Mouse (Mus musculus) CH12.LX (cell line): ENCODE data around the gene Gm21976. TPM values are rescaled to one million over a fixed set of nuclear protein-coding genes. Genes with fewer than 3 reads are reported as not detected.
A peak's percentile ranks its signal among the peaks of the same experiment; 100 is the strongest.

ENCODE experiments used
- DNase-seq: peaks from one replicate; pipeline ENCODE4 v3.0.0-alpha.2; 2013; ENCODE audit errors: extremely low read depth
- H3K27ac ChIP-seq: 2 replicates; pipeline ENCODE4 v1.5.1; 2012; ENCODE audit warnings: low read depth, mild to moderate bottlenecking, control low read depth, moderate library complexity; ENCODE audit not compliant: insufficient read depth
- H3K27me3 ChIP-seq: replicated peaks from 2 replicates; pipeline ENCODE3; 2012; ENCODE audit warnings: inconsistent platforms
- H3K36me3 ChIP-seq, 2 experiments: replicated peaks in 1 of 2; 2 replicates each; pipeline versions ENCODE3 to v1.6.1; 2012; ENCODE audit warnings: inconsistent platforms in 1 of 2, low read length in 1 of 2, mild to moderate bottlenecking in 1 of 2, mixed read lengths in 1 of 2, moderate library complexity in 1 of 2; ENCODE audit not compliant: control insufficient read depth in 1 of 2, insufficient read depth in 1 of 2
- H3K4me1 ChIP-seq, 2 experiments: 2 replicates each; pipeline ENCODE4 v1.6.1; 2012; ENCODE audit warnings: inconsistent platforms in 1 of 2, moderate library complexity in 1 of 2; ENCODE audit not compliant: insufficient read depth in 2 of 2, control insufficient read depth in 1 of 2
- H3K4me2 ChIP-seq: 2 replicates; pipeline ENCODE4 v1.6.1; 2012; ENCODE audit warnings: low read depth, mild to moderate bottlenecking, control low read depth; ENCODE audit not compliant: poor library complexity, insufficient read depth, severe bottlenecking
- H3K4me3 ChIP-seq, 3 experiments: fragments of 150-350 bp in 1 of 3; sonication (generic) in 1 of 3; replicated peaks in 1 of 3; 2 replicates each; pipeline versions ENCODE3 to v1.5.1; 2011 to 2012; ENCODE audit warnings: low read depth in 2 of 3, low read length in 2 of 3, mild to moderate bottlenecking in 2 of 3, moderate library complexity in 2 of 3, control low read depth in 1 of 3, improper control_type of control experiment in 1 of 3, inconsistent platforms in 1 of 3, mixed read lengths in 1 of 3; ENCODE audit not compliant: poor library complexity in 1 of 3
- H3K79me2 ChIP-seq: replicated peaks from 2 replicates; pipeline ENCODE4 v1.6.1; 2012; ENCODE audit warnings: mild to moderate bottlenecking, moderate library complexity; ENCODE audit not compliant: control insufficient read depth, poor library complexity, insufficient read depth, severe bottlenecking; ENCODE audit errors: extremely low read depth
- H3K9ac ChIP-seq: 2 replicates; pipeline ENCODE4 v1.6.1; 2012; ENCODE audit warnings: low read depth, mild to moderate bottlenecking, control low read depth, moderate library complexity; ENCODE audit not compliant: insufficient read depth
- H3K9me3 ChIP-seq: replicated peaks from 2 replicates; pipeline ENCODE3; 2012; ENCODE audit warnings: low read length, inconsistent platforms, mixed read lengths
- BHLHE40 ChIP-seq: IDR thresholded peaks from 2 replicates; pipeline ENCODE4 v1.6.1; 2011; ENCODE audit warnings: mild to moderate bottlenecking, low read depth, low read length, improper control_type of control experiment
- CHD1 ChIP-seq: IDR thresholded peaks from 2 replicates; pipeline ENCODE4 v1.6.1; 2012; ENCODE audit warnings: low read depth, low read length, improper control_type of control experiment, inconsistent platforms
- CHD2 ChIP-seq: IDR thresholded peaks from 2 replicates; pipeline ENCODE4 v1.6.1; 2011; ENCODE audit warnings: low read length, improper control_type of control experiment
- CTCF ChIP-seq, 2 experiments: IDR thresholded peaks in 1 of 2; conservative IDR thresholded peaks in 1 of 2; 2 replicates each; pipeline ENCODE4 v1.5.1; 2011 to 2012; ENCODE audit warnings: low read depth in 2 of 2, low read length in 2 of 2, improper control_type of control experiment in 1 of 2, inconsistent platforms in 1 of 2, mild to moderate bottlenecking in 1 of 2, moderate library complexity in 1 of 2
- ELF1 ChIP-seq: IDR thresholded peaks from 2 replicates; pipeline ENCODE4 v1.6.1; 2014; ENCODE audit warnings: low read depth, mild to moderate bottlenecking, inconsistent platforms, low read length, improper control_type of control experiment
- EP300 ChIP-seq: IDR thresholded peaks from 2 replicates; pipeline ENCODE4 v1.6.1; 2011; ENCODE audit warnings: low read length, improper control_type of control experiment
- ETS1 ChIP-seq: conservative IDR thresholded peaks from 2 replicates; pipeline ENCODE4 v1.6.1; 2012; ENCODE audit warnings: low read depth, mild to moderate bottlenecking, inconsistent platforms, low read length, improper control_type of control experiment, moderate library complexity
- GABPA ChIP-seq: IDR thresholded peaks from 2 replicates; pipeline ENCODE4 v1.6.1; 2012; ENCODE audit warnings: low read depth, low read length, improper control_type of control experiment, inconsistent platforms; ENCODE audit not compliant: insufficient replicate concordance
- HCFC1 ChIP-seq: IDR thresholded peaks from 2 replicates; pipeline ENCODE4 v1.6.1; 2012; ENCODE audit warnings: low read depth, mild to moderate bottlenecking, inconsistent platforms, low read length, improper control_type of control experiment
- IRF4 ChIP-seq: IDR thresholded peaks from 2 replicates; pipeline ENCODE4 v1.6.1; 2014; ENCODE audit warnings: low read depth, mild to moderate bottlenecking, inconsistent platforms, low read length, improper control_type of control experiment
- JUND ChIP-seq: conservative IDR thresholded peaks from 2 replicates; pipeline ENCODE4 v1.6.1; 2011; ENCODE audit warnings: low read depth, low read length, improper control_type of control experiment
- KAT2A ChIP-seq: IDR thresholded peaks from 2 replicates; pipeline ENCODE4 v1.6.1; 2012; ENCODE audit warnings: low read length, improper control_type of control experiment, inconsistent platforms; ENCODE audit not compliant: insufficient replicate concordance
- MAFK ChIP-seq: IDR thresholded peaks from 2 replicates; pipeline ENCODE4 v1.6.1; 2011; ENCODE audit warnings: low read length, improper control_type of control experiment; ENCODE audit not compliant: insufficient replicate concordance
- MAX ChIP-seq: IDR thresholded peaks from 2 replicates; pipeline ENCODE4 v1.6.1; 2011; ENCODE audit warnings: low read length, improper control_type of control experiment
- MXI1 ChIP-seq: IDR thresholded peaks from 2 replicates; pipeline ENCODE4 v1.6.1; 2011; ENCODE audit warnings: mild to moderate bottlenecking, low read depth, low read length, improper control_type of control experiment
- MYC ChIP-seq: IDR thresholded peaks from 2 replicates; pipeline ENCODE4 v1.6.1; 2011; ENCODE audit warnings: low read depth, mild to moderate bottlenecking, improper control_type of control experiment, low read length
- NELFE ChIP-seq: IDR thresholded peaks from 2 replicates; pipeline ENCODE4 v1.6.1; 2011; ENCODE audit warnings: low read depth, low read length, improper control_type of control experiment
- NRF1 ChIP-seq: IDR thresholded peaks from 2 replicates; pipeline ENCODE4 v1.6.1; 2014; ENCODE audit warnings: low read depth, mild to moderate bottlenecking, inconsistent platforms, low read length, improper control_type of control experiment, moderate library complexity
- POLR2A ChIP-seq: IDR thresholded peaks from 2 replicates; pipeline ENCODE4 v1.6.1; 2011; ENCODE audit warnings: low read depth, mild to moderate bottlenecking, improper control_type of control experiment, low read length
- POLR2AphosphoS2 ChIP-seq: IDR thresholded peaks from 2 replicates; pipeline ENCODE4 v1.6.1; 2011; ENCODE audit warnings: low read depth, low read length, improper control_type of control experiment
- RCOR1 ChIP-seq: conservative IDR thresholded peaks from 2 replicates; pipeline ENCODE4 v1.6.1; 2012; ENCODE audit warnings: low read depth, mild to moderate bottlenecking, inconsistent platforms, low read length, improper control_type of control experiment
- SIN3A ChIP-seq: IDR thresholded peaks from 2 replicates; pipeline ENCODE4 v1.6.1; 2012; ENCODE audit warnings: low read length, improper control_type of control experiment, inconsistent platforms
- SMC3 ChIP-seq: IDR thresholded peaks from 2 replicates; pipeline ENCODE4 v1.6.1; 2011; ENCODE audit warnings: low read depth, low read length, improper control_type of control experiment
- TCF12 ChIP-seq: IDR thresholded peaks from 2 replicates; pipeline ENCODE4 v1.6.1; 2014; ENCODE audit warnings: low read depth, mild to moderate bottlenecking, inconsistent platforms, low read length, improper control_type of control experiment
- UBTF ChIP-seq: IDR thresholded peaks from 2 replicates; pipeline ENCODE4 v1.6.1; 2012; ENCODE audit warnings: low read depth, mild to moderate bottlenecking, inconsistent platforms, low read length, improper control_type of control experiment, moderate library complexity
- USF1 ChIP-seq: IDR thresholded peaks from 2 replicates; pipeline ENCODE4 v1.6.1; 2014; ENCODE audit warnings: low read depth, mild to moderate bottlenecking, inconsistent platforms, low read length, improper control_type of control experiment
- USF2 ChIP-seq: conservative IDR thresholded peaks from 2 replicates; pipeline ENCODE4 v1.6.1; 2011; ENCODE audit warnings: low read depth, low read length, improper control_type of control experiment
- ZC3H11A ChIP-seq: IDR thresholded peaks from 2 replicates; pipeline ENCODE4 v1.6.1; 2012; ENCODE audit warnings: low read depth, mild to moderate bottlenecking, inconsistent platforms, low read length, improper control_type of control experiment
- ZKSCAN1 ChIP-seq: IDR thresholded peaks from 2 replicates; pipeline ENCODE4 v1.6.1; 2012; ENCODE audit warnings: low read depth, inconsistent platforms, low read length, improper control_type of control experiment, borderline replicate concordance
- ZMIZ1 ChIP-seq: IDR thresholded peaks from 2 replicates; pipeline ENCODE4 v1.6.1; 2012; ENCODE audit warnings: low read depth, mild to moderate bottlenecking, inconsistent platforms, low read length, improper control_type of control experiment
- ZNF384 ChIP-seq: IDR thresholded peaks from 2 replicates; pipeline ENCODE4 v1.6.1; 2012; ENCODE audit warnings: low read depth, low read length, improper control_type of control experiment, inconsistent platforms
- dilution Hi-C: fragments of 300-500 bp; cut with MboI; formaldehyde crosslinking; loops from 2 replicates; pipeline ENCODE4 v1.14.3; 2020; ENCODE audit warnings: low sequenced_read_pairs; ENCODE audit not compliant: extremely low pct_unique_long_range_greater_than_20kb, extremely low pct_ligation_motif_present
- in situ Hi-C: fragments of 300-500 bp; cut with MboI; formaldehyde crosslinking; loops from 3 replicates; pipeline ENCODE4 v1.14.3; 2019; ENCODE audit warnings: low sequenced_read_pairs, low pct_ligation_motif_present, low pct_unique_long_range_greater_than_20kb, mixed read lengths
- polyA plus RNA-seq: library from polyadenylated mRNA; unstranded; fragments of >175 nt; gene quantifications from 2 replicates; pipeline ENCODE4 v1.2.1, GENCODE M21; 2012; ENCODE audit warnings: low read depth; ENCODE audit not compliant: insufficient read length
- total RNA-seq, 2 experiments: library from RNA; depleted of rRNA; stranded (reverse); fragments of 300-350 nt in 1 of 2; fragments of >200 nt in 1 of 2; gene quantifications; 2 replicates each; pipeline ENCODE4 v1.2.3; 2012 to 2014

The Gm21976 gene
- total and polyA plus RNA-seq, 3 experiments = not detected

GRCm38 (mm10) chr13:98254921-98255320, 24.8 kb upstream of the Gm21976 start:
- peaks cover 14% of the 10 kb centered on the region for H3K79me2 ChIP-seq
- peaks cover 70 to 96% of the 10 kb centered on the region in 2 experiments for H3K36me3 ChIP-seq
- H3K4me1 ChIP-seq = no peaks in the 10 kb centered on the region
- no peak overlapping the region for H3K9ac ChIP-seq
- no peak overlapping the region for H3K4me2 ChIP-seq
- no peak overlapping the region for H3K4me3 ChIP-seq
- in situ Hi-C loops (no loop called here), dilution Hi-C loops (no loop called here)
- H3K27ac ChIP-seq = no peak overlapping the region
- no peaks in the 10 kb centered on the region for H3K9me3 ChIP-seq
- DNase-seq = no peak
- H3K27me3 ChIP-seq = no peaks in the 10 kb centered on the region
- TF ChIP-seq NRF1 (no peak), USF1 (no peak), POLR2AphosphoS2 (no peak), EP300 (no peak), MYC (no peak), ELF1 (no peak), SMC3 (no peak), JUND (no peak), MXI1 (no peak), POLR2A (no peak), GABPA (no peak), HCFC1 (no peak), CTCF (conservative IDR thresholded peaks at IDR 0.05 in 1 of 2, IDR thresholded peaks at IDR 0.05 in 1 of 2; ENCODE audit: low read depth in 2 of 2, low read length in 2 of 2) (no peak), ETS1 (no peak), USF2 (no peak), RCOR1 (no peak), CHD1 (no peak), KAT2A (no peak)

DNA sequence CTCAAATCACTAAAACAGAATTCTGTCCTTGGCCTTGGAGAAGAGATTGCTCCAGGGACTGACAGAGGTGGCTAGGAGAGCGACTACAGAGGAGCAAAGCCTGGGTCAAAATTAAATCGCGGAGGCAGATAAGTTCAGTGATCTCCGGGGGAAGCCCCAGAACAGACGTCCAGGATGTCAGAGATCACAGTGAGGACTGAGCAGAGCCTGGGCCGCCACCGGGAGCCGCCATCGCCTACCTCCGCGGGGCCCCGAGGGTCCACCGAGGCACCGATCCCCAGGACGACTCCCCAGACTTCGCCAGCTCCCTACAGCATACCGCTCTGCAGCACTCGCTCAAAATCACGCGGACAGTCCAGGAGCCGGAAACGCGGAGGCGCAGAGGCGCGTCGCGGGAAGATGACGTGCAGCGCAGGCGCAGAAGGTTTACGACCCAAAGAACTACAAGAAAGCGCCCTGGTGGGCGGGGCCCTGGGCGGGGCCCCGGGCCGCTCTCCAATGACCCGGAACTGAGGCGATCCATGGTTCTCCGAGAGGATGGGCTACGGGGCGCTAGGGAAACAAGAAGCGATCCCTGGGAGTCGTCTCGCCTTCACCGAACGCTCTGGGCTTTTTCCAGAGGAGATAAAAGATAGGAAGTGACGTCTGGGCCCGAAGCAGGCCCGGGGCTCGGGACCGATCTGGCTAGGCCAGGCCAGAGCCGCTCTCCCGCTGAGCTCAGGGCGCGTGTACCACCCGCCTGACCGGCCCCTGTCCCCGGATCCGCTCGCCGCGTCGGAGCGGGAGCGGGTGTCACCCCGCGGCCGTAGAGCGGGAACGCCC, 16.8 kb upstream of the Gm21976 start, which contains the start of the genes Utp15 and Ankra2:
Utp15 (minus strand) TSS at position 406 of the 822 bp plus-strand sequence.
Ankra2 (plus strand) TSS at position 439 of the 822 bp plus-strand sequence.
- H3K36me3 ChIP-seq = peaks cover 17 to 42% of the 10 kb centered on the region in 2 experiments
- dilution Hi-C loops (no loop called here), in situ Hi-C loops (no loop called here)
- H3K9ac ChIP-seq = peak within 1 kb of the TSS; percentile 92
- no peaks in the 10 kb centered on the region for H3K27me3 ChIP-seq
- peaks cover 32% of the 10 kb centered on the region for H3K79me2 ChIP-seq
- no peaks in the 10 kb centered on the region for H3K9me3 ChIP-seq
- H3K4me1 ChIP-seq = peaks cover 2 to 22% of the 10 kb centered on the region in 2 experiments; a peak in 3 of 4 replicates
- H3K27ac ChIP-seq = no peak within 1 kb of the TSS; the same call in 1 of the 2 replicates
- H3K4me3 ChIP-seq = peak within 1 kb of the TSS; percentile 89 to 100 (median 97)
- peak within 1 kb of the TSS; percentile 96 for H3K4me2 ChIP-seq
- peak; percentile 96 for DNase-seq
- TF ChIP-seq CHD2 (peak; percentile 67), POLR2A (peak; percentile 89), SIN3A (peak; percentile 96), ETS1 (no peak), ZNF384 (no peak), IRF4 (0 out of 2 replicates have a peak, but pooled peaks have one; percentile 21), ZC3H11A (no peak), CTCF (conservative IDR thresholded peaks at IDR 0.05 in 1 of 2, IDR thresholded peaks at IDR 0.05 in 1 of 2; ENCODE audit: low read depth in 2 of 2, low read length in 2 of 2) (no peak), NRF1 (peak; percentile 91), EP300 (no peak), MAFK (no peak), UBTF (0 out of 2 replicates have a peak, but pooled peaks have one; percentile 53), ZMIZ1 (0 out of 2 replicates have a peak, but pooled peaks have one; percentile 53), NELFE (peak; percentile 81), MXI1 (peak; percentile 99), HCFC1 (peak; percentile 95), BHLHE40 (peak; percentile 35; the same call in 1 of the 2 replicates), TCF12 (peak; percentile 73), MAX (peak; percentile 91), ELF1 (peak; percentile 96), KAT2A (peak; percentile 91), ZKSCAN1 (no peak), USF1 (peak; percentile 29)
